In genomic region chr2:34560146-34560545, GRCm38 (mm10) we compare ENCODE assay signal across 14 mouse cellular contexts.
"Had no signal": no experiment of that assay in that cellular context is flagged by ENCODE, and none has a peak within 500 bp of the region (broad histone marks: within the 10 kb centered on the region; RNA-seq: fewer than 3 reads in every experiment).

No protein-coding gene starts in this region.

- DNase-seq: gastrocnemius, postnatal 14 days; gastrocnemius, postnatal 36 days; heart, adult 11 months; heart, adult 2 months; heart, postnatal 14 days; heart, postnatal 36 days; kidney, adult 11 months; kidney, adult 2 months; kidney, adult 9 months; kidney, postnatal 14 days; kidney, postnatal 36 days; layer of hippocampus, adult 9-11 months; layer of hippocampus, postnatal 36 days; left cerebral cortex, postnatal 4 days had no signal
